ENCODE assay signal across 8 mouse cellular contexts in the genomic region with DNA sequence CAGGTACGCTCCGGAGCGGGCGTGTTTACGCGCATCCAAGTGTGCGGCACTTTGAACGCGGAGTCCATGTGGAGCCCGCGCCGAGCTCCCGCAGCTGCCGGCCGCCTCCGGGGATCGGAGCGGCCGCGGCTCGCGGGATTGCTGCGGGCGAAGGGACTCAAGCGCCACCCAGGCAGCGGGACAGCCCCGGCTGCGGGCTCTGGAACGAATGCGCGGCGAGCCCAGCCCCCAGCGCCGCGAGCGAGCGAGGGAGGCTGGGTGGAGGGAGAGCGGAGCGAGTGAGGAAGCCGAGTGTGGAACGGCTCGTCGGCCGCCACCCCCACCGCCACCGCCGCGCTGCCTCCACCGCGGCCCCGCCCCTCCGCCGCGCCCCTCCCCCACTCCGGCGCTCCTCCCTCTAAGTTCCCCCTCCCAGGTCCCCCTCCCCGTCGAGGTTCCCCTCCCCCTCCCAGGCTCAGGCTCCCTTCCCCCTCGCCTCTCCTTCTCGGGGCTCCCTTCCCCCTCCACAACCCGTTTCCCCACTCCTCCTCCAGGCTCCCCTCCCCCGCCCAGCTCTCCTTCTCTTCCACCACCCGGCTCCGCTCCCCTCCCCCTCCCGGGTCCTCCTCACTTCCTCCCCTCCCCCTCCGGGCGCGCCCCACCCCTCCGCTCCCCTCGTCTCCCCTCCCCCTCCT. TPM values are rescaled to one million over a fixed set of nuclear protein-coding genes. Genes with fewer than 3 reads are reported as not detected.
A peak's percentile ranks its signal among the peaks of the same experiment; 100 is the strongest.
DNase-seq lines count a peak whose midpoint lies in the region; ATAC-seq and TF ChIP-seq lines count a peak whose summit lies in the region.

No protein-coding gene starts in this region.

- H3K9ac ChIP-seq in intestine, embryonic 16.5 days (ENCODE audit: low read depth, low read length), result peak overlapping the region; percentile 98

- H3K4me3 ChIP-seq in cortical plate, adult 2 months (ENCODE audit: insufficient read depth, low read length), result peak overlapping the region; percentile 76
- H3K4me3 ChIP-seq in intestine, embryonic 16.5 days (ENCODE audit: low read length), result peak overlapping the region; percentile 92
- peak overlapping the region; percentile 92 for H3K4me3 ChIP-seq in midbrain, embryonic 10.5 days

- DNase-seq in adipocyte (ENCODE audit: low spot score), result peak; percentile 26
- peak; percentile 89 for DNase-seq in gastrocnemius, postnatal 14 days
- peak; percentile 85 to 88 for DNase-seq in left cerebral cortex, postnatal 36 days (ENCODE audit: low spot score in 2 of 2)
- DNase-seq in midbrain, embryonic 10.5 days (ENCODE audit: low spot score), result peak; percentile 97
- DNase-seq in right cerebral cortex, postnatal 36 days (ENCODE audit: low spot score in 2 of 2), result peak; percentile 79
- peak; percentile 80 to 88 for DNase-seq in urinary bladder, postnatal 4 days (ENCODE audit: low spot score in 2 of 2)

- ATAC-seq in intestine, embryonic 16.5 days, result peak; percentile 78

- H3K36me3 ChIP-seq in intestine, embryonic 16.5 days (ENCODE audit: control insufficient read depth, insufficient read depth, low read length), result no peaks in the 10 kb centered on the region
- H3K36me3 ChIP-seq in midbrain, embryonic 10.5 days, result peaks cover 10% of the 10 kb centered on the region

- H3K4me2 ChIP-seq in intestine, embryonic 16.5 days (ENCODE audit: low read depth, low read length), result peak overlapping the region; percentile 82

- H3K9me3 ChIP-seq in intestine, embryonic 16.5 days (ENCODE audit: control insufficient read depth, low read length), result no peaks in the 10 kb centered on the region
- no peaks in the 10 kb centered on the region for H3K9me3 ChIP-seq in midbrain, embryonic 10.5 days (replicated peaks)

- H3K27me3 ChIP-seq in intestine, embryonic 16.5 days (replicated peaks; ENCODE audit: control insufficient read depth, insufficient read depth, low read length), result no peaks in the 10 kb centered on the region
- H3K27me3 ChIP-seq in midbrain, embryonic 10.5 days (ENCODE audit: low read depth, poor library complexity, severe bottlenecking), result no peaks in the 10 kb centered on the region

- TF ChIP-seq POLR2A in cortical plate, adult 2 months (IDR thresholded peaks at IDR 0.05; ENCODE audit: extremely low read depth, insufficient read depth, low read length), result no peak

- peaks cover 14% of the 10 kb centered on the region for H3K4me1 ChIP-seq in cortical plate, adult 2 months (ENCODE audit: control insufficient read depth, insufficient read depth, low read length)
- H3K4me1 ChIP-seq in intestine, embryonic 16.5 days (ENCODE audit: control insufficient read depth, insufficient read depth, low read length), result peaks cover 14% of the 10 kb centered on the region
- peaks cover 32% of the 10 kb centered on the region for H3K4me1 ChIP-seq in midbrain, embryonic 10.5 days

- WGBS in intestine, embryonic 16.5 days, result 1% methylated on average over 41 of the region's 70 CpGs
- 0% methylated on average over 32 of the region's 70 CpGs for WGBS in midbrain, embryonic 10.5 days

- no peak for TF ChIP-seq CTCF in cortical plate, adult 2 months (IDR thresholded peaks at IDR 0.05; ENCODE audit: extremely low read depth, insufficient read depth, low read length)

- H3K27ac ChIP-seq in cortical plate, adult 2 months (ENCODE audit: insufficient read depth, low read length), result peak overlapping the region; percentile 96
- H3K27ac ChIP-seq in intestine, embryonic 16.5 days (ENCODE audit: low read length), result peak overlapping the region; percentile 90
- H3K27ac ChIP-seq in midbrain, embryonic 10.5 days (replicated peaks), result peak overlapping the region; percentile 100

- intact Hi-C loops in gastrocnemius, postnatal 14 days (cut with DNase I; ENCODE audit: low total_unique reads), result loop anchor here (1.0 kb wide), 1 partner anchor 140 kb away; no protein-coding TSS in a partner anchor
- intact Hi-C loops in left cerebral cortex, postnatal 36 days (cut with DNase I), result loop anchor here (1.0 to 10.0 kb wide), 10 partner anchors 71 to 1419 kb away; no protein-coding TSS in a partner anchor

RNA-seq across cellular contexts. Expression of a gene that starts 0.4 kb away (rescaled TPM):
- polyA plus RNA-seq in cortical plate, adult 2 months (2012; rRNA removed), result 47.1 and 48.9 TPM in 2 replicates
- 10 to 100 TPM; 49.8 to 65.4 TPM for total RNA-seq in gastrocnemius, postnatal 14 days (2021)
- polyA plus RNA-seq in intestine, embryonic 16.5 days (2015; fragmentation: Nextera tagmentation; extraction: Ambion mirVana), result 9.5 and 10.3 TPM in 2 replicates
- 100 to 1,000 TPM; 133 to 136 TPM for total RNA-seq in left cerebral cortex, postnatal 36 days (2021)
- 20.7 and 22.4 TPM in 2 replicates for polyA plus RNA-seq in midbrain, embryonic 10.5 days (2016; fragmentation: Nextera tagmentation; extraction: Ambion mirVana)

Comparison
In these comparisons a context has a peak if more than half of its experiments do, and no peak if none do; other contexts are left out.
1. Peak in every context shown above with its lines: DNase-seq, ATAC-seq, H3K4me3 ChIP-seq and H3K27ac ChIP-seq.
2. DNase-seq: peak in every context shown above with its lines; median percentile 97 in midbrain, embryonic 10.5 days; 89 in gastrocnemius, postnatal 14 days; 86 in left cerebral cortex, postnatal 36 days; 84 in urinary bladder, postnatal 4 days; 79 in right cerebral cortex, postnatal 36 days; 26 in adipocyte.